Mouse (Mus musculus) erythroblast, embryonic 14.5 days (primary cell): Measurements from ENCODE around the gene Ddx41.

Source experiments
- GATA1 ChIP-seq: IDR thresholded peaks from 2 replicates; pipeline ENCODE4 v1.6.1; 2012; ENCODE audit warnings: low read length, inconsistent platforms, mixed read lengths
- TAL1 ChIP-seq: IDR thresholded peaks from 3 replicates; pipeline ENCODE4 v1.6.1; 2012; ENCODE audit warnings: low read length, inconsistent platforms, mixed read lengths

DNA sequence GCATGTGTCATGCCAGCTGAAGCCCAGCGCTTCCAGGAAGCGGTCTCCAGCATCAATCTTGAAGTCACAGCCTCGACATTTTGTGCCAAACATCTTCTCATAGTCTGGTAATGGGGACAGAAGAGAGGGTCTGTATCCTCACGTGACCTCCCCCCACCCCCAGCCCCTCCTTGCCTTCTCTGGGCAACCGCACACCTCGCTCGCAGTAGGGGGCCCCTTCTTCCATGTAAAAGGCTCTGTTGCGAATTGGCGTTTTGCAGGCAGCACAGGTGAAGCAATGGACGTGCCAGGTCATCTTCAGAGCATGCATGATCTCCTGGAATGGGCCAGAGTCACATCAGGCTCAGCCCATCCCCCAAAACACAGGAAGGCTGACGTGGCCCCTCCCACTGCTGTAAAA lies 37.6 kb downstream of the Ddx41 start:
- no peak for TF ChIP-seq TAL1
- TF ChIP-seq GATA1 = no peak
